Mouse (Mus musculus): ENCODE data around the gene Scrg1.

- TF ChIP-seq USF1 (IDR thresholded peaks at IDR 0.05; ENCODE audit: low read depth, low read length) (no peak), POLR2AphosphoS2 (IDR thresholded peaks at IDR 0.05; ENCODE audit: low read depth, low read length) (no peak), POLR2A (IDR thresholded peaks at IDR 0.05; ENCODE audit: low read depth, low read length) (no peak), CTCF (conservative IDR thresholded peaks at IDR 0.05 in 1 of 2, IDR thresholded peaks at IDR 0.05 in 1 of 2; ENCODE audit: low read depth in 2 of 2, low read length in 2 of 2) (no peak), SMC3 (IDR thresholded peaks at IDR 0.05; ENCODE audit: low read depth, low read length) (no peak), NRF1 (IDR thresholded peaks at IDR 0.05; ENCODE audit: low read depth, low read length) (no peak), UBTF (IDR thresholded peaks at IDR 0.05; ENCODE audit: low read depth, low read length) (no peak), KAT2A (IDR thresholded peaks at IDR 0.05; ENCODE audit: insufficient replicate concordance, low read length) (no peak)
Observed at GRCm38 (mm10) chr8:57463757-57464156, 8.0 kb downstream of the Scrg1 start.
